Mouse (Mus musculus): ENCODE measurements around the gene Olfr1168.
"Not testable (repeated sequence)": the region's sequence is repeated elsewhere in the genome, so short reads cannot be mapped to it uniquely, and the experiment has no call there.

Gene Olfr1168

GRCm38 (mm10) chr2:88181580-88181979, at the start of gene Olfr1168:
Gene Olfr1168 (plus strand): TSS chr2:88181880.
- no peak for DNase-seq

- DNase-seq, result not testable (repeated sequence)
Observed at GRCm38 (mm10) chr2:88155093-88155492, 26.6 kb upstream of the Olfr1168 start, which contains the start of gene Olfr1167. Gene Olfr1167 (minus strand): TSS chr2:88155193.

GRCm38 (mm10) chr2:88220784-88221183, 39.1 kb downstream of the Olfr1168 start:
- no peak for DNase-seq

GRCm38 (mm10) chr2:88228234-88228633, 46.6 kb downstream of the Olfr1168 start, which contains the start of gene Olfr1170:
Gene Olfr1170 (minus strand): TSS chr2:88228334.
- DNase-seq, result no peak
